Mouse (Mus musculus): ENCODE data around the gene Nfkbib.

DNA sequence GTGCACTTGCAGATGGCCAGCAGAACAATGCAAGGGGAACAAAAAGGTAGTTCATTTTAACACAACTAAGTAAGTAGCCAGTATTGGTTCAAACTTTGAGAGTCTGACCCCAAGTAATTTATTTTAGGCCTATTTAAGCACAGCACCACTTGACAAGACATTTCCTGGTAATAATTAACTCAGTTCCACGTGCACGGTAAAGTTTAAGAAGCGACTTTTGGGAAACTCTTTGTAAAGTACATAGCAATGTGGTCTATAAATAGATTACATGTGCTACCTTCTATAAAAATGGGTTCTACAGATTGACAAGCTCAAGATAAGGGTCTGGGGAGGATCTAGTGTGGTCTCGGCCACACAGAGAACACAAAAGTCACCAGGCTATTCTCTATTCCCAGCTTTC, 36.4 kb upstream of the Nfkbib start:
- TF ChIP-seq CTCF (IDR thresholded peaks at IDR 0.05; ENCODE audit: low read depth) (no peak), EP300 (IDR thresholded peaks at IDR 0.05; ENCODE audit: low read depth) (no peak)

Data from liver, embryonic 14.5 days (tissue).